Mouse (Mus musculus): ENCODE results near the gene Galnt13. TPM values are rescaled to one million over a fixed set of nuclear protein-coding genes. Genes with fewer than 3 reads are reported as not detected.

Galnt13 gene
- total RNA-seq, 2 experiments from 2014 or later = 30.3 to 32.8 TPM

GRCm38 (mm10) chr2:55153089-55153488 lies 717.0 kb downstream of the Galnt13 start:
- intact Hi-C loops (cut with DNase I) = no loop called here
- DNase-seq (ENCODE audit: extremely low spot score in 1 of 2, low spot score in 2 of 2) = no peak

DNA sequence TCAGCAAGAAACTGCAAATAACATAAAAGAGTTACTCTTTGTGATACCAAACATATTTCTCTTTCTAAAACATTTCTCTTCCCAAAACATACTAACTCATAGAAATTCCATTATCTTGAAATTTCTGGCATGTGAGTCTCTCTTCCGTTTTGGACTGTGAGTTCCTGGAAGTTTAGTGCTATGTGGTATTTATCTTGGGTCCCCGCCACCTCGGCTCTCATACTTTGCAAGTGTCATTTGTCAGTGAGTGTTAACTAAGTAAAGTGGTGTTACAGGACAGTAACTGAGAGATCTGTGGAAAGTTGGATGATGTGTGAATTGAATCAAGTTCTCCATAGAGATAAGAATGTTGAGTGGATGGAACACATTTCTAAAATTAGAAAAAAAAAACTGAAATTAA lies 728.7 kb downstream of the Galnt13 start:
- intact Hi-C loops (cut with DNase I) = no loop called here

More for the DNA sequence above, 728.7 kb downstream of the Galnt13 start:
- DNase-seq (ENCODE audit: extremely low spot score in 1 of 2, low spot score in 2 of 2) = no peak
